Mouse (Mus musculus): ENCODE results near the gene Gm29609. TPM values are rescaled to one million over a fixed set of nuclear protein-coding genes. Genes with fewer than 3 reads are reported as not detected.
"Not testable (repeated sequence)": the region's sequence is repeated elsewhere in the genome, so short reads cannot be mapped to it uniquely, and the experiment has no call there.

The Gm29609 gene
- total RNA-seq (2014; fragmentation: Nextera tagmentation) = 1.5 and 6.6 TPM in 2 replicates
- total RNA-seq (2017) = 0.36 TPM in 1 of 2 replicates, not detected in the other

- ATAC-seq (replicated peaks; ENCODE audit: poor library complexity, severe bottlenecking) = peak; percentile 86
Measured at GRCm38 (mm10) chr5:31179766-31180630, at the start of gene Gm29609, which contains the start of gene Gtf3c2. TSS of gene Gm29609 (minus strand) at chr5:31179911. TSS of gene Gtf3c2 (minus strand) at chr5:31180144.

DNA sequence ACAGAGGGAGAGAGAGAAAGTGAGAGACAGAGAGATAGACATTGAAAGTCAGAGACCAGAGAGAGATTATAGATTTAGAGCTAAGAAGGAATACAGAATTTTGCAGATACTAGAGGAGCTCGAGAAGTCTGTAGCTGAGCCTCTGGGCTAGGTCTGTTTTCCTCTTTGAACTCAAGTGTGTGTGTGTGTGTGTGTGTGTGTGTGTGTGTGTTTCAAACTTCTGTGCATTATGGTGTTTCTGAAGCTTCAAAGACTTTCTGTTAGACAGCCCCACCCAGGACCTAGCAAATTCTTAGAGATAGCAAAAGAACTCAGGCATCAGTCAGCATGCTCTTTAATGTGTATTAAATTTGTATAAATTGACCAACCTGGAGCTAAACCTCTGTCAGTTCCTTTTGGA lies 46.9 kb upstream of the Gm29609 start:
- no peak for ATAC-seq (replicated peaks; ENCODE audit: poor library complexity, severe bottlenecking)

DNA sequence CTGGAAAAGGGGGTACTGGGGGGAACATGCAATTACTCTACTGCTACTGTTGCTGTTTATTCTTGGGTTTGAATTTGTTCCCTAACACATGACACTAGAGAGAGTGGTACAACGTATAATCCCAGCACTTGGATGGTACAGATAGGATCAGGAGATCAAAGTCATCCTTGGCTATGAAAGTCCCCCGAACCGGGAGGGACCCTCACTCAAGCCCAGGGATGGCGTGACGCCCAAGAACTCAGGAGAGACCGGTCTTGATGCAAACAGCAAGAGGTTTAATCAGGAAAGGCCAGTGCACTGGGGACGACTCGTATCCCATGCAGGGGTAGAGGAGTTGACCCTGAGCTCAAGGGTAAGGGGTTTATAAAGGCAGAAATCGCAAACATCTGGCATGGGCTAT lies 43.0 kb upstream of the Gm29609 start:
- no peak for ATAC-seq (replicated peaks; ENCODE audit: poor library complexity, severe bottlenecking)

GRCm38 (mm10) chr5:31221304-31221945 lies 41.7 kb upstream of the Gm29609 start:
- ATAC-seq (replicated peaks; ENCODE audit: poor library complexity, severe bottlenecking) = 0 out of 2 replicates have a peak, but pooled peaks have one; percentile 13

DNA sequence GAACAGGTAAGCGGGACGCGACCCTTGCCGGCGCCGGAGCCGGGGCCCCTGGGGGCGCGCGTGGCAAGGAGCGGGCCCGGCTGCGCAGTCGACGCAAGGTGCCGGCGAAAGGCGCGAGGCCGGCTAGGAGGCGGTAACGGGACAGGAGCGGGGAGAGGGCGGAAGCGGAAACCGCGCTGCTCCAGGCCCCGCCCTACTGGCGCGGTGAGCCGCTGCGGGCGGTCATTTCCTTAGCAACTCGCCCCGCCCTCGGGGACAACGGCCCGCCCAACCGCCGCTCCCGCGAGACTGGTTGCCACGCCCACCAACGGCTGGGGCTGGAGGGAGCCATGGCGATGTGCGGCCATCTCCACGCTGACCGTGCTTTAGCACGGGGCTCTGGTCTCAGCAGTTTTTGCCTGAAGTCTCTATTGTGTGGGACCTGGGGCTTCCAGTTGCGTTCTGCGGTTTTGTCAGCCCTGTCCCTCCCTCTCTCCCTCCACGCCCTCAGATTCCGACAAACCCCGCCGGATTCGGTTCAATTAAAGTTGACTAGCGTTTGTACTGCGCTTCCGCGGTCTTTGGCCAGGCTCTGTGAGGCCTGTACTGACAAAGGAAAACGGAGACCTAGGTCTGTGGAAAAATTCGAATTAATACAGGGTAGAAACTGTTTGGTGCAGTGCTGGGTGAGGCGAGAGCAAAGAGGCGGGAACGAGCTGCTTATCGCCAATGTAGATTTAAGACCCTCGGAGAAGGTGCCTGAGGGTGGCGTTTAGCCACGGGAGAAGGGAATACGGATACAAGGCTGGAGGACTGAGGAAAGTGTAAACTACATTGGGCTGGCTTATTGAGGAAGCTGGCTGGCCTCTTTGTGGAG lies 41.0 kb upstream of the Gm29609 start, which contains the start of gene Ppm1g:
TSS of gene Ppm1g (minus strand) at position 240 of the 856 bp plus-strand sequence.
- peak; percentile 93 for ATAC-seq (replicated peaks; ENCODE audit: poor library complexity, severe bottlenecking)

- peak; percentile 33 for ATAC-seq (replicated peaks; ENCODE audit: poor library complexity, severe bottlenecking)
Measured at GRCm38 (mm10) chr5:31219911-31220447, 40.3 kb upstream of the Gm29609 start.

GRCm38 (mm10) chr5:31219474-31219873 lies 39.8 kb upstream of the Gm29609 start:
- no peak for ATAC-seq (replicated peaks; ENCODE audit: poor library complexity, severe bottlenecking)

GRCm38 (mm10) chr5:31219070-31219469 lies 39.4 kb upstream of the Gm29609 start:
- ATAC-seq (replicated peaks; ENCODE audit: poor library complexity, severe bottlenecking) = no peak

GRCm38 (mm10) chr5:31218294-31218693 lies 38.6 kb upstream of the Gm29609 start:
- no peak for ATAC-seq (replicated peaks; ENCODE audit: poor library complexity, severe bottlenecking)

DNA sequence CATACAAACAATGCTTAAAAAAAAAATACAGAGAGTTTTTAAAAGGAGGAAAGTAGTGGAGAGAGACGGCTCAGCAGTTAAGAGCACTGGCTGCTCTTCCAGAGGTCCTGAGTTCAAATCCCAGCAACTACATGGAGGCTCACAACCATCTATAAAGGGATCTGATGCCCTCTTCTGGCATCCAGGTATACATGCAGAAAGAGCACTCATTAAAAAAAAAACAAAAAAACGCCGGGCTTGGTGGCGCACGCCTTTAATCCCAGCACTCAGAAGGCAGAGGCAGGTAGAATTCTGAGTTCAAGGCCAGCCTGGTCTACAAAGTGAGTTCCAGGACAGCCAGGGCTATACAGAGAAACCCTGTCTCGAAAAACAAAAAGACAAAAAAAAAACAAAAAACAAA lies 36.8 kb upstream of the Gm29609 start:
- ATAC-seq (replicated peaks; ENCODE audit: poor library complexity, severe bottlenecking) = not testable (repeated sequence)

- no peak for ATAC-seq (replicated peaks; ENCODE audit: poor library complexity, severe bottlenecking)
Measured at GRCm38 (mm10) chr5:31204421-31204820, 24.7 kb upstream of the Gm29609 start.

- no peak for ATAC-seq (replicated peaks; ENCODE audit: poor library complexity, severe bottlenecking)
Measured at GRCm38 (mm10) chr5:31203866-31204265, 24.2 kb upstream of the Gm29609 start.

- ATAC-seq (replicated peaks; ENCODE audit: poor library complexity, severe bottlenecking) = no peak
Measured at GRCm38 (mm10) chr5:31202933-31203332, 23.2 kb upstream of the Gm29609 start.

DNA sequence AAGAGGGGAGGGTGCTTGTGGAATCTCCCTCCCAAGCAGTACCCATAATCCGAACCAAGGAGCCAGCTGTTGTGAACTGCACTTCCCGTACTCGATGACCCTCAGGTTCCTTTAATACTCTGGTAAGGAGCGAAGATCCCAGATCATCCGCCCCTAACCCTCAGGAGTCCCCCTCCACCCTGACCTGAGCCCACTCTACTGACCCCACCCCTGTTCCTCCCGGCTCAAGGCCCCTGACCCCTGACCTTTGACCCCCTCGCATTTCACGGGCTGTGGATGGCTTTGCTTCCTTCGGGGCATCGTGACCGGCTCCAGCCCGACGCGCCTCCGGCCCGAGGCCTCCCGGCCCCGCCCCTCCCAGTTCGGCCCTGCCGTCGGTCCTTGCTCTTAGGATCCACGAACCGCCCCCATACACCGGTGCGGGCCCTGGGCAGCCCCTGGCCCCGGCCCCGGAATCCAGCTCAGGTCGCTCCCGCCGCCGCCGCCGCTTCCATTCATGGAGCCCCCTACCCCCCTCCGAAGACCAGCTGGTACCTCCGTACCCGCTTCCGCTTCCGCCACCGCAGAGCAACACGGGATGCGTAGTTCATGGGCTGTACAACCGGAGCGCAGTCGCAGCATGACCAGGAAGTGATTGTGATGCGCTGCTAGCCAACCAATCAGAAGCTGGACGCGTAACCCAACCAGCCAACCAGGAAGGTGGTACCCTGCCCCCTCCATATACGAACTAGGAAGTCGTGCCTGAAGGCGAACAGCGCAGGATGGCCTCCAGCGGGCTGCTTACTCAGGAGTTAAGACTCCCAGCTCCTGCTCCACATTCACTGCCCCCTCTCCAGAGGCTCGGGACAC lies 22.3 kb upstream of the Gm29609 start, which contains the start of gene Zfp513:
TSS of gene Zfp513 (minus strand) at position 562 of the 849 bp plus-strand sequence.
- ATAC-seq (replicated peaks; ENCODE audit: poor library complexity, severe bottlenecking) = peak; percentile 95

DNA sequence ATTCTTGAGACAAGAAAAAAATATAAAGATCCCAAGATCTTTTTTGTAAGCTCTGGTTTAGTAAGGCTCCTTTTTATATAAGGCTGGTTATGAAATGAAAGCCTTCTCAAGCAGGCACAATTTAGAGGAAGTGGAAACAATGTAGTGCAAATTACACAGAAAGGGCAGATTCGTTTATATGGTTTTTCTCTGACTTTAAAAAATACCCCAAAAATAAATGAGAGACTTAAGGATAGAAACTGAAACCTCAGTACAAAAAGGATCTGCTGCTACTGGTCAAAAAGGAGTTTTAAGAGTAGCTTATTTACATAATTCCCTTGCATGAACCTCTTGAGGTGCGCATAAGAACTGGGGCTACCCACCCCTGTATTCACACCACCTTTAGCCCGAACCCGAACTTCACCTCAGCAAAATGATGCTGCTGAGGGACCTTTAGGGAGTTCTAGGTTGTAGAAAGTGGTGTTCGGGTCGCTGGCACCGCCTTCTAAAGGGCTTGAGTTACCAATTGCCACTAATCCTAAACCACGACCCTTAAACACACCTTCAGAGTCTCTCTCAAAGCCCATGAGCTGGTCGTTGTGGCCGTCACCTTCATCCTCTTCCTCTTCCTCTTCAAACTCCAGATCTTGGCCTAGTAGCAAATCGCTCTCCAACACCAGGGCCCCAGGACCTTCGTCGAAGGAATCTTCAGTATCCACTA lies 21.5 kb upstream of the Gm29609 start:
- no peak for ATAC-seq (replicated peaks; ENCODE audit: poor library complexity, severe bottlenecking)

DNA sequence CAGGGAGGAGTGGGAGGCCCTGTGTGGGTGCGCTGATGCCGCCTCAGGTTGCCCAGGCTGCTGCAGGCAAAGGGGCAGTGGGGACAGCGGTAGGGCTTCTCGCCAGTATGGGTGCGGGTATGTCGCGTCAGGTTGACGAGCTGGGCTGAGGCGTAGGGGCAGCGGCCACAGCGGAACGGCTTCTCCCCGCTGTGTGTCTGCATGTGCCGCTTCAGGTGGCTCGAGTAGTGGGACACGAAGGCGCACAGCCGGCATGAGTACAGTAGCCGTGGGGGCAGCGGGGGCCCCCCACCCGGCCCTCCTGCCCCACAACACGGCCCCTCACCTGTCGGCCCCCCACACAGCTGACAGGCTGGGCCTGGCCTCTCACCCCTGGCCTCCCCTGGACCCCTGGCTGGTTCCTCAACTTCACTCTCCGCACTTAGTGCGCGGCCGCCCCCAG lies 20.6 kb upstream of the Gm29609 start:
- ATAC-seq (replicated peaks; ENCODE audit: poor library complexity, severe bottlenecking) = no peak

GRCm38 (mm10) chr5:31199893-31200292 lies 20.2 kb upstream of the Gm29609 start:
- no peak for ATAC-seq (replicated peaks; ENCODE audit: poor library complexity, severe bottlenecking)

DNA sequence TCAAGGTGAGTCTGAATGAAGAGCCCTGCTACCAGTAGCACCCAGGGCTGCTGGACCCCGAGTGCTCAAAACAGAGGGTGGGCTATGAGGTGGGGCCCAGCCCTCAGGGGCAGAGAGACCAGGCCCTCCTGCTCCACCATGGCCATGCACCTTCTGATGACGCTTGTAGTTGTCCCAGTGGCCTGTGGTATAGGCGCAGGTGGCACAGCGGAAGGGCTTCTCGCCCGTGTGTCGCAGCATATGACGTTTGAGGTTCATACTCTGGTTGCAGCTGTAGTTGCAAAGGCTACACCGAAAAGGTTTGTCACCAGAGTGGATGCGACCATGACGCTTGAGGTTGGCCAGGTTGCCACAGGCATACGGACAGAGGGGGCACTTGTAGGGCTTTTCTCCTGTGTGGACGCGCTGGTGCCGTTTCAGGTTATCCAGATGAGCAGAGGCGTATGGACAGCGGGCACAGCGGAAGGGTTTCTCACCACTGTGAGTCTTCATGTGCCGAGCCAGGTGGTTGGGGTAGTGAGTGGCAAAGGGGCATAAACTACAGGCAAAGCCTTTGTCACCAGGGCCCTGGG lies 19.7 kb upstream of the Gm29609 start:
- ATAC-seq (replicated peaks; ENCODE audit: poor library complexity, severe bottlenecking) = no peak

Data from granulocyte monocyte progenitor cell, adult 5-6 weeks (primary cell).